Mouse (Mus musculus) bone marrow macrophage, adult 2 months (primary cell): ENCODE data around the gene Use1.
"Not testable (repeated sequence)": the region's sequence is repeated elsewhere in the genome, so short reads cannot be mapped to it uniquely, and the experiment has no call there.

ENCODE experiments used
- CTCF ChIP-seq: IDR thresholded peaks from 2 replicates; pipeline ENCODE4 v1.5.1; 2012; ENCODE audit warnings: low read depth, mild to moderate bottlenecking, low read length, moderate library complexity
- POLR2A ChIP-seq: IDR thresholded peaks from 2 replicates; pipeline ENCODE4 v1.6.1; 2012; ENCODE audit warnings: mild to moderate bottlenecking, low read depth, low read length, borderline replicate concordance

DNA sequence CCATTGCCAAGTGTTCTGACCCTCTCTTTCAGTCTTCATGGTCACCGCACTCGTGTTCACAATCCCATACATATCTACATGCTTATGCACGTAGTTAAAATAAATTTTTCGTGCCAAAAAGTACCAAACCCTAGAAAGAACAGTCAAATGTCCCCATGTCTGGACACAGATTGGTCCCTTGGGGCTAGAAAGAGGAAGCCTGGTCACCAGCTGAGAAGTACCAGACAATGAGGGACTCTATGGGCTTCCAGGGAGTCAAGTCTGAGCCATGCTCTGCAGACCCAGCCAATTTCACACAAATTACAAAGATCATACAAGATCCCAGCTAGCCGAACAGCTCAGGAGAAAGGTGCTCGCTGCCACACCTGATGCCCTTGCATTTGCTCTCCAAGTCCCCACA lies 28.8 kb upstream of the Use1 start:
- not testable (repeated sequence) for TF ChIP-seq CTCF, POLR2A
